Mouse (Mus musculus) neural tube, embryonic 13.5 days (tissue): ENCODE measurements around the gene Gpr156. TPM values are rescaled to one million over a fixed set of nuclear protein-coding genes. Genes with fewer than 3 reads are reported as not detected.
A peak's percentile ranks its signal among the peaks of the same experiment; 100 is the strongest.

ENCODE experiments used
- ATAC-seq: fragments of 200-750 bp; cut with Nextera tagmentation; 2 replicates; pipeline ENCODE4 v1.8.0; 2017; ENCODE audit warnings: low read depth, mild to moderate bottlenecking, moderate TSS enrichment, moderate library complexity
- H3K27ac ChIP-seq: fragments of 300-500 bp; sonication (generic); replicated peaks from 2 replicates; pipeline ENCODE4 v1.5.1; 2015; ENCODE audit warnings: moderate library complexity, mild to moderate bottlenecking, inconsistent platforms
- H3K27me3 ChIP-seq: fragments of 300-500 bp; sonication (generic); 2 replicates; pipeline ENCODE4 v1.6.1; 2015; ENCODE audit warnings: mild to moderate bottlenecking, inconsistent platforms
- H3K36me3 ChIP-seq: fragments of 300-500 bp; sonication (generic); 2 replicates; pipeline ENCODE4 v1.6.1; 2015; ENCODE audit warnings: mild to moderate bottlenecking, inconsistent platforms
- H3K4me1 ChIP-seq: fragments of 300-500 bp; sonication (generic); replicated peaks from 2 replicates; pipeline ENCODE4 v1.6.1; 2015; ENCODE audit warnings: inconsistent platforms
- H3K4me2 ChIP-seq: fragments of 300-500 bp; sonication (generic); 2 replicates; pipeline ENCODE4 v1.6.1; 2015; ENCODE audit warnings: inconsistent platforms, mild to moderate bottlenecking, moderate library complexity
- H3K4me3 ChIP-seq: fragments of 300-500 bp; sonication (generic); 2 replicates; pipeline ENCODE4 v1.5.1; 2015; ENCODE audit warnings: mild to moderate bottlenecking, inconsistent platforms
- H3K9ac ChIP-seq: fragments of 300-500 bp; sonication (generic); 2 replicates; pipeline ENCODE4 v1.6.1; 2015; ENCODE audit warnings: moderate library complexity, mild to moderate bottlenecking, inconsistent platforms
- H3K9me3 ChIP-seq: fragments of 300-500 bp; sonication (generic); 2 replicates; pipeline ENCODE4 v1.6.1; 2016; ENCODE audit warnings: inconsistent platforms
- WGBS: fragments of 180-500 bp; shearing (Covaris S2); methylation state at CpG from one replicate; pipeline ENCODE4 v1.1.7; 2015; 5-methylcytosine and 5-hydroxymethylcytosine counted together
- polyA plus RNA-seq: library from polyadenylated mRNA; unstranded; fragments of >200 nt; fragmentation: Nextera tagmentation; extraction: Ambion mirVana; gene quantifications from 2 replicates; pipeline ENCODE4 v1.2.1, GENCODE M21; 2015

The Gpr156 gene
- 6.1 and 6.9 TPM in 2 replicates for polyA plus RNA-seq

- H3K9me3 ChIP-seq, result no peaks in the 10 kb centered on the region
- no peaks in the 10 kb centered on the region; the same call in 1 of the 2 replicates for H3K27me3 ChIP-seq
- H3K4me3 ChIP-seq, result peak within 1 kb of the TSS; percentile 61
- ATAC-seq, result peak; percentile 92
- no peaks in the 10 kb centered on the region for H3K36me3 ChIP-seq
- peak within 1 kb of the TSS; percentile 79 for H3K9ac ChIP-seq
- H3K27ac ChIP-seq, result peak within 1 kb of the TSS; percentile 42
- H3K4me1 ChIP-seq, result peaks cover 30% of the 10 kb centered on the region
- WGBS, result 2% methylated on average over 43 of the region's 53 CpGs
- H3K4me2 ChIP-seq, result peak within 1 kb of the TSS; percentile 82
Measured at GRCm38 (mm10) chr16:37916138-37916817, at the start of gene Gpr156. TSS of gene Gpr156 (plus strand) at chr16:37916496.

GRCm38 (mm10) chr16:37867791-37868505 is 48.3 kb upstream of the Gpr156 start, which contains the start of gene Lrrc58:
TSS of gene Lrrc58 (plus strand) at chr16:37868389.
- peak within 1 kb of the TSS; percentile 75 for H3K4me2 ChIP-seq
- ATAC-seq, result peak; percentile 94
- under 1% methylated on average over 67 of the region's 86 CpGs for WGBS

GRCm38 (mm10) chr16:37868506-37869469 is 47.5 kb upstream of the Gpr156 start:
- H3K4me2 ChIP-seq, result peak overlapping the region; percentile 75
- H3K27ac ChIP-seq, result peak overlapping the region; percentile 100
- H3K36me3 ChIP-seq, result no peaks in the 10 kb centered on the region
- peaks cover 37% of the 10 kb centered on the region for H3K4me1 ChIP-seq
- H3K9ac ChIP-seq, result peak overlapping the region; percentile 99
- no peaks in the 10 kb centered on the region for H3K9me3 ChIP-seq
- no peaks in the 10 kb centered on the region for H3K27me3 ChIP-seq
- ATAC-seq, result peak; percentile 78
- peak overlapping the region; percentile 97 for H3K4me3 ChIP-seq
- under 1% methylated on average over 64 of the region's 87 CpGs for WGBS

More at GRCm38 (mm10) chr16:37867791-37868505, 48.3 kb upstream of the Gpr156 start, which contains the start of gene Lrrc58:
- no peaks in the 10 kb centered on the region for H3K36me3 ChIP-seq
- H3K4me3 ChIP-seq, result peak within 1 kb of the TSS; percentile 97
- no peaks in the 10 kb centered on the region for H3K27me3 ChIP-seq
- peak within 1 kb of the TSS; percentile 99 for H3K9ac ChIP-seq
- H3K9me3 ChIP-seq, result no peaks in the 10 kb centered on the region
- peaks cover 31% of the 10 kb centered on the region for H3K4me1 ChIP-seq
- H3K27ac ChIP-seq, result peak within 1 kb of the TSS; percentile 100

DNA sequence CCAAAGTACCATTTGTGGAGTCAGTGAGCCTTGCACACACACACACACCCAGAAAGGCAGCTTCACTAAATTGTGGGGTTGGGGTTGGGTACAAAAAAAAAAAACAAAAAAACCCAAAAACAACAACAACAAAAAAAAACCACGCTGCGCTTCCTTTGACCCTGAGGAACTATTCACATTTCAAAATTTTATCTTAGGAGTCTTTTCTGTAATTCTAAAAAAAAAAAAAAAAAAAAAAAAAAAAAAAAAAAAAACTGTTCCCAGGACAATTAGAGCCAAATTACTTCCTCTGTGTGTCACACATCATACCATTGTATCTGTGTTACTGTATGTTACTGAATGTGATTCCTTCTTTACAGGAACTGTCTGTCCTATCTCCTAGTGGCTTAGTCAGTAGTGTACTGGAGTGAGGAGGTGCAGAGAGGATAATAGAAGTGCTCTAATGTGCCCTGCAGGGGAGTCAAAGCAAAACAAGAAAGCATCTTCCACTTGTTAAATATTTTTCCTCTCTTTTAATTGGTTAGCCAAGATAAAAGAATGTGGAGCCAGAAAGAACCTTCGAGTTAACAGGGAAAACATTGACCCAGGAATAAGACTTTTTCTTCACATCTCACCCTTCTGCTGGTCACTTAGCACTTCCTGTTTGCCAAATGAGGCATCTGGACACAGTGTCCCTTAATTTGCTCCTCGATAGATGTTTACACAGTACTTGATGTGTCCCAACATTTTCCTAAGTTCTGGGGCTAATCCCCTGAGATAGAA is 46.6 kb upstream of the Gpr156 start:
- H3K27me3 ChIP-seq, result no peaks in the 10 kb centered on the region
- H3K9ac ChIP-seq, result peak overlapping the region; percentile 99
- no peaks in the 10 kb centered on the region for H3K9me3 ChIP-seq
- peak overlapping the region; percentile 100 for H3K27ac ChIP-seq
- peak overlapping the region; percentile 97 for H3K4me3 ChIP-seq
- no peaks in the 10 kb centered on the region for H3K36me3 ChIP-seq
- ATAC-seq, result no peak
- H3K4me1 ChIP-seq, result peaks cover 37% of the 10 kb centered on the region
- 34% methylated on average over 4 of the region's 4 CpGs for WGBS
- peak overlapping the region; percentile 75 for H3K4me2 ChIP-seq

- peak overlapping the region; percentile 75 for H3K4me2 ChIP-seq
- WGBS, result 76% methylated on average over 4 of the region's 4 CpGs
- H3K4me3 ChIP-seq, result no peak overlapping the region
- no peak overlapping the region for H3K9ac ChIP-seq
- no peaks in the 10 kb centered on the region for H3K9me3 ChIP-seq
- no peaks in the 10 kb centered on the region for H3K27me3 ChIP-seq
- no peaks in the 10 kb centered on the region for H3K36me3 ChIP-seq
- ATAC-seq, result no peak
- peaks cover 38% of the 10 kb centered on the region for H3K4me1 ChIP-seq
- no peak overlapping the region for H3K27ac ChIP-seq
Measured at GRCm38 (mm10) chr16:37871112-37871715, 45.1 kb upstream of the Gpr156 start.

DNA sequence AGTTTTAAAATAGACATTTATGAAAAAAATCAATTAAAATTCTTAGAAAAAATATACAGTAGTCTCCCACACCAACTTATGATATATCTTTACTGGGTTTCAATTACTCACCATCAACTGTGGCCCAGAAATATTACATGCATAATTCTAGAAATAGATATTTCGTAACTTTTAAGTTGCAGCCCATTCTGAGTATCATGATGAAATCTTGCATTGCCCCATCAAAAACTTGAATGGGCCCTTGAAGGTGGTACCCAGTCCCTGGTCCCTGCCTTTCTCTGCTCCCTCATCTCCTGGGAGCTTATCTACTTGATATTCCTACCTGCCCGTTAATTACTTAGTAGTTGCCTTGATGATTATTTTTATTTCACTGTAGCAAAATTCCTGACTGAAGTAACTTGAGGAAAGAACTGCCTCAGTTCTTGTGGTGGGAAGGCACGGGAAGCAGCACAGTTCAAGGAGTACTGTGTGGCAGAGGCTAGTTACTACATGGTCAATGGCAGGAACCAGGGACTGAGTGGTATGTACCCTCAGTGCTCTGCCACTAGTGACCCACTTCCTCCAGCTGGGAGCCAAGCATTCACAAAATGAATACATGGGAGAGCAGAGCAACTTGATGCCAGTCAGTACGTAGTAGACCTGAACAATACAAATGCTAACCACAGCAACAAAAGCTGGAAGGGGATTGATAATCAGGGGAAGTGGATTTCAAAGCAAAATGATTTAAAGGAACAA is 41.6 kb upstream of the Gpr156 start:
- no peak overlapping the region for H3K27ac ChIP-seq
- ATAC-seq, result no peak
- no peak overlapping the region for H3K4me2 ChIP-seq
- no peaks in the 10 kb centered on the region for H3K27me3 ChIP-seq
- 81% methylated on average over 4 of the region's 4 CpGs for WGBS
- peaks cover 22% of the 10 kb centered on the region for H3K36me3 ChIP-seq
- H3K9ac ChIP-seq, result no peak overlapping the region
- H3K9me3 ChIP-seq, result no peaks in the 10 kb centered on the region
- H3K4me1 ChIP-seq, result peaks cover 43% of the 10 kb centered on the region
- no peak overlapping the region for H3K4me3 ChIP-seq

DNA sequence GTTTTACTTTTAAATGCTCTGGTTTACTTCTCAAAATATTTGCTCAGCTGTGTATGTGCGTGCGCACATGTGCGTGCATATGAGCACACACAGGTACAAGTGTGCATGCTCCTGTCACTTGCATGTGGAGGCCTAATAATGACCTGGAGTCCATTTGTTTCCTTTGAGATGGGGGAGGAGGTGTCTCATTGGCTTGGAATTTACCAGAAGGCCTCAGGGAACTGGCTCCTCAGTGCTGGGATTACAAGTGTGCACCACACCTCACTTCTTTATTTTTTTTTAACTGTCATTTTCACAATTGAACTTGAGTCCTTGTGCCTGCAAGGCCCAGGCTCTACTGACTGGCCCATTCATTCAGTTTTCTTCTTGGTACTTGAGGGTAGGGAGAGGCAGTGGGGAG is 38.9 kb upstream of the Gpr156 start:
- Histone ChIP-seq H3K4me3 (no peak overlapping the region), H3K27ac (no peak overlapping the region), H3K4me2 (no peak overlapping the region), H3K4me1 (peaks cover 16% of the 10 kb centered on the region), H3K9ac (no peak overlapping the region), H3K9me3 (no peaks in the 10 kb centered on the region), H3K36me3 (peaks cover 48% of the 10 kb centered on the region), H3K27me3 (no peaks in the 10 kb centered on the region)
- ATAC-seq, result no peak
- 95% methylated on average over 3 of the region's 3 CpGs for WGBS

DNA sequence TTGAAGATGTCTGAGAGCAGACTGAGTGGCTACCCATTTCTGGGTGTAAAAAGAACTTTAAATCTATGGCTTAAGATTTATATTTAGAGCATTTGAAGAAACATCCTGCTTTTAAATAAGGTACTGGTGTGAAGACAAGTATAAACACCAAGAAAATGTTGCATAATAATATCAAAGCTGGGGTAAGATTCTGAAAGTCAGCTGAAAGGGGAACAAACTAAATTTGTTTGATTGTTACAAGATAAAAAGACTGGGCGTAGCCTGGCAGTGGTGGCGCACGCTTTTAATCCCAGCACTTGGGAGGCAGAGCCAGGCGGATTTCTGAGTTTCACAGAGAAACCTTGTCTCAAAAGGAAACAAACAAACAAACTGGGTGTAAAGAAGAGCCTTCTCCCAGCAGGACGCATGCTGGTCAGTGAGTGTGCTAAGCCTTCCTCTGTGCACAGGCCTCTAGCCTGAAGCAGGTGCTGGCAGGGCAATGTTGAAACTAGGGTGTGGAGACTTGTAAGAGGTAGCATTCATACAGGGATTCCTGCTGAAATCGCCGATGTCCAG is 37.3 kb upstream of the Gpr156 start:
- 87% methylated on average over 7 of the region's 7 CpGs for WGBS
- H3K27me3 ChIP-seq, result no peaks in the 10 kb centered on the region

GRCm38 (mm10) chr16:37879750-37880419 is 36.4 kb upstream of the Gpr156 start:
- no peaks in the 10 kb centered on the region for H3K9me3 ChIP-seq
- H3K36me3 ChIP-seq, result peaks cover 67% of the 10 kb centered on the region
- no peak for ATAC-seq
- H3K4me1 ChIP-seq, result peaks cover 7% of the 10 kb centered on the region
- WGBS, result 95% methylated on average over 4 of the region's 4 CpGs
- H3K27ac ChIP-seq, result no peak overlapping the region
- H3K9ac ChIP-seq, result no peak overlapping the region
- H3K4me2 ChIP-seq, result no peak overlapping the region
- no peaks in the 10 kb centered on the region for H3K27me3 ChIP-seq
- no peak overlapping the region for H3K4me3 ChIP-seq

More for the DNA sequence above, 37.3 kb upstream of the Gpr156 start:
- Histone ChIP-seq H3K4me3 (no peak overlapping the region), H3K9ac (no peak overlapping the region), H3K4me1 (peaks cover 7% of the 10 kb centered on the region), H3K27ac (no peak overlapping the region), H3K4me2 (no peak overlapping the region), H3K36me3 (peaks cover 63% of the 10 kb centered on the region), H3K9me3 (no peaks in the 10 kb centered on the region)
- ATAC-seq, result no peak

DNA sequence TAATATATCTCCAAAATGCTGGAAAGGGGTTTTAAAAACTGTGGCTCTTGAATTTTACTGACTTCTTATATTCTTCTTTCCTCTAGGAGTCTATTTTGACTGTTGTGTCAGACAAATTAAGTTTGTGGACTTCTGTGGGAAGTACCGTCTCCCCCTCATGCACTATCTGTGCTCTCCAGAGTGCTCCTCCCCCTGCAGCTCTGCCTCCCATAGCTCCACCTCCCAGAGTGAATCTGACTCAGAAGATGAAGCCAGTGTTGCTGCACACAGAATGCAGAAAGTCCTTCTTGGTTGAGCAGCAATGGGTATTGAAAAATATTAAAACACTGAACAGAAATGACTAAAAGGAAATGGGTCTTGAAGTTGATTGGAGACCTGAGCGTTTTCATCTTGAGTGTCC is 35.1 kb upstream of the Gpr156 start:
- H3K4me3 ChIP-seq, result no peak overlapping the region
- H3K9me3 ChIP-seq, result no peaks in the 10 kb centered on the region
- no peak overlapping the region for H3K27ac ChIP-seq
- no peak overlapping the region for H3K4me2 ChIP-seq
- no peak for ATAC-seq
- peaks cover 67% of the 10 kb centered on the region for H3K36me3 ChIP-seq
- H3K27me3 ChIP-seq, result no peaks in the 10 kb centered on the region
- H3K4me1 ChIP-seq, result peaks cover 6% of the 10 kb centered on the region
- no peak overlapping the region for H3K9ac ChIP-seq
- 88% methylated on average over 2 of the region's 2 CpGs for WGBS
